Mouse (Mus musculus) MEL (cell line): ENCODE measurements at regions not wholly inside any gene's neighbourhood (a gene's known extent, or its start where the extent isn't known, plus 50 kb on each side); places are given as distances from the start of the nearest gene placed in this dataset.

Source experiments
- DNase-seq: peaks from one replicate; pipeline ENCODE4 v3.0.0; 2011; ENCODE audit warnings: low read depth, low spot score
- H3K27ac ChIP-seq: 2 replicates; pipeline ENCODE4 v1.5.1; 2012; ENCODE audit warnings: low read depth, mild to moderate bottlenecking, control low read depth, low read length, moderate library complexity; ENCODE audit not compliant: control insufficient read depth
- H3K27me3 ChIP-seq, 2 experiments: fragments of 150-350 bp in 1 of 2; sonication (generic) in 1 of 2; 2 replicates each; pipeline ENCODE4 v1.6.1; 2012; ENCODE audit warnings: low read length in 2 of 2, mild to moderate bottlenecking in 2 of 2, improper control_type of control experiment in 1 of 2, moderate library complexity in 1 of 2; ENCODE audit not compliant: insufficient read depth in 2 of 2, control insufficient read depth in 1 of 2
- H3K36me3 ChIP-seq, 2 experiments: 2 replicates each; pipeline ENCODE4 v1.6.1; 2012 to 2014; ENCODE audit warnings: low read length in 2 of 2, improper control_type of control experiment in 1 of 2, inconsistent platforms in 1 of 2, mild to moderate bottlenecking in 1 of 2; ENCODE audit not compliant: insufficient read depth in 2 of 2, control insufficient read depth in 1 of 2
- H3K4me1 ChIP-seq, 2 experiments: fragments of 150-350 bp in 1 of 2; sonication (generic) in 1 of 2; 2 replicates each; pipeline ENCODE4 v1.6.1; 2012; ENCODE audit warnings: low read length in 2 of 2, improper control_type of control experiment in 1 of 2, mild to moderate bottlenecking in 1 of 2; ENCODE audit not compliant: insufficient read depth in 2 of 2, control insufficient read depth in 1 of 2
- H3K4me3 ChIP-seq, 2 experiments: fragments of 150-350 bp in 1 of 2; sonication (generic) in 1 of 2; 2 replicates each; pipeline ENCODE4 v1.5.1; 2012; ENCODE audit warnings: low read depth in 2 of 2, low read length in 2 of 2, mild to moderate bottlenecking in 2 of 2, moderate library complexity in 2 of 2, control low read depth in 1 of 2, improper control_type of control experiment in 1 of 2; ENCODE audit not compliant: control insufficient read depth in 1 of 2, insufficient read depth in 1 of 2
- H3K79me2 ChIP-seq: 2 replicates; pipeline ENCODE4 v1.6.1; 2012; ENCODE audit warnings: mild to moderate bottlenecking, low read length, moderate library complexity; ENCODE audit not compliant: control insufficient read depth, poor library complexity, insufficient read depth
- H3K9ac ChIP-seq: 2 replicates; pipeline ENCODE4 v1.6.1; 2012; ENCODE audit warnings: low read depth, mild to moderate bottlenecking, control low read depth, low read length, moderate library complexity; ENCODE audit not compliant: control insufficient read depth, poor library complexity, severe bottlenecking
- H3K9me3 ChIP-seq: fragments of 150-350 bp; sonication (generic); replicated peaks from 2 replicates; pipeline ENCODE4 v1.6.1; 2012; ENCODE audit warnings: mild to moderate bottlenecking, low read length, improper control_type of control experiment, moderate library complexity; ENCODE audit not compliant: insufficient read depth
- BHLHE40 ChIP-seq: IDR thresholded peaks from 2 replicates; pipeline ENCODE4 v1.6.1; 2012; ENCODE audit warnings: low read depth, mild to moderate bottlenecking, inconsistent platforms, low read length, improper control_type of control experiment, borderline replicate concordance
- CHD1 ChIP-seq: IDR thresholded peaks from 2 replicates; pipeline ENCODE4 v1.6.1; 2012; ENCODE audit warnings: low read depth, mild to moderate bottlenecking, inconsistent platforms, low read length, improper control_type of control experiment
- CHD2 ChIP-seq: IDR thresholded peaks from 2 replicates; pipeline ENCODE4 v1.6.1; 2011; ENCODE audit warnings: low read length, improper control_type of control experiment
- ELF1 ChIP-seq: IDR thresholded peaks from 2 replicates; pipeline ENCODE4 v1.6.1; 2014; ENCODE audit warnings: low read depth, mild to moderate bottlenecking, inconsistent platforms, low read length, improper control_type of control experiment, moderate library complexity
- GABPA ChIP-seq: IDR thresholded peaks from 2 replicates; pipeline ENCODE4 v1.6.1; 2012; ENCODE audit warnings: low read depth, mild to moderate bottlenecking, inconsistent platforms, low read length, improper control_type of control experiment, moderate library complexity
- GATA1 ChIP-seq: IDR thresholded peaks from 2 replicates; pipeline ENCODE4 v1.6.1; 2011; ENCODE audit warnings: low read depth, low read length, improper control_type of control experiment
- HCFC1 ChIP-seq: IDR thresholded peaks from 2 replicates; pipeline ENCODE4 v1.6.1; 2012; ENCODE audit warnings: low read depth, mild to moderate bottlenecking, inconsistent platforms, low read length, improper control_type of control experiment, moderate library complexity
- MAFK ChIP-seq: IDR thresholded peaks from 2 replicates; pipeline ENCODE4 v1.6.1; 2011; ENCODE audit warnings: low read depth, mild to moderate bottlenecking, low read length, improper control_type of control experiment, borderline replicate concordance
- MAX ChIP-seq: IDR thresholded peaks from 2 replicates; pipeline ENCODE4 v1.6.1; 2011; ENCODE audit warnings: low read length, improper control_type of control experiment
- MYB ChIP-seq: IDR thresholded peaks from 2 replicates; pipeline ENCODE4 v1.6.1; 2011; ENCODE audit warnings: mild to moderate bottlenecking, low read depth, low read length, improper control_type of control experiment
- NELFE ChIP-seq: IDR thresholded peaks from 2 replicates; pipeline ENCODE4 v1.6.1; 2011; ENCODE audit warnings: low read depth, low read length, improper control_type of control experiment
- NRF1 ChIP-seq: IDR thresholded peaks from 2 replicates; pipeline ENCODE4 v1.6.1; 2014; ENCODE audit warnings: low read depth, mild to moderate bottlenecking, inconsistent platforms, low read length, improper control_type of control experiment, moderate library complexity; ENCODE audit not compliant: poor library complexity, insufficient read depth, severe bottlenecking
- POLR2AphosphoS2 ChIP-seq: IDR thresholded peaks from 2 replicates; pipeline ENCODE4 v1.6.1; 2011; ENCODE audit warnings: low read length, improper control_type of control experiment
- POLR2AphosphoS5 ChIP-seq: IDR thresholded peaks from 2 replicates; pipeline ENCODE4 v1.6.1; 2012; ENCODE audit warnings: low read depth, borderline replicate concordance, mild to moderate bottlenecking, inconsistent platforms, low read length, moderate library complexity, mixed read lengths
- SMC3 ChIP-seq: IDR thresholded peaks from 2 replicates; pipeline ENCODE4 v1.6.1; 2011; ENCODE audit warnings: low read depth, low read length, improper control_type of control experiment
- TBP ChIP-seq: IDR thresholded peaks from 2 replicates; pipeline ENCODE4 v1.8.0; 2011; ENCODE audit warnings: low read depth, low read length, improper control_type of control experiment
- UBTF ChIP-seq: IDR thresholded peaks from 2 replicates; pipeline ENCODE4 v1.6.1; 2012; ENCODE audit warnings: low read depth, mild to moderate bottlenecking, inconsistent platforms, low read length, improper control_type of control experiment, moderate library complexity, borderline replicate concordance; ENCODE audit not compliant: insufficient read depth
- USF2 ChIP-seq, 2 experiments: IDR thresholded peaks; 2 replicates each; pipeline ENCODE4 v1.6.1; 2011 to 2012; ENCODE audit warnings: improper control_type of control experiment in 2 of 2, low read length in 2 of 2, borderline replicate concordance in 1 of 2, inconsistent platforms in 1 of 2, low read depth in 1 of 2, mild to moderate bottlenecking in 1 of 2; ENCODE audit not compliant: insufficient read depth in 1 of 2

GRCm38 (mm10) chr4:4199309-4199708 is 122.0 kb upstream of the Sdr16c6 start:
- Histone ChIP-seq H3K4me1 (no peaks in the 10 kb centered on the region), H3K9ac (no peak overlapping the region), H3K79me2 (no peaks in the 10 kb centered on the region), H3K36me3 (no peaks in the 10 kb centered on the region), H3K27ac (no peak overlapping the region), H3K9me3 (no peaks in the 10 kb centered on the region), H3K4me3 (no peak overlapping the region), H3K27me3 (no peaks in the 10 kb centered on the region)
- no peak for DNase-seq
- TF ChIP-seq MAX (no peak), CHD1 (no peak), ELF1 (no peak), SMC3 (no peak), MAFK (no peak), TBP (no peak), BHLHE40 (no peak), NELFE (no peak), MYB (no peak), NRF1 (no peak), UBTF (no peak), POLR2AphosphoS2 (no peak)

DNA sequence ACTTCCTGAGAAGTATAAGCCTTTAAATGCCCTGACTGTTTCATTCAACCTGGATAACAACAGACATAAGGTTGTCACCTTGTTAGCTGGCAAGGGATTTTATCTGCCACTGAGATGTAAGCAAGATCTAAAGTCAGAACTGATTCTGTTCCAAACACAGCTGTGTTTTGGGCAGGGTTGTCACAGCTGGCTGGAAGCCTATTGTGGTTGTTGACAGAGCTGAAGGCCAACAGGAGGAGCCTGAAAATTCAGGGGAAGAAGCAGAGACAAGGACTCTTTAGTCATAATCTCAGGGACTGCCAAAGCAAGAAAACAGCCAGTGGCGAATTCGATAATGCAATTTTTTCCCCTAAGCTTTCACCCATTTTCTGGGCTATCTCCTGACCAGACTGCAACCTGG is 118.5 kb upstream of the Sdr16c6 start:
- H3K4me1 ChIP-seq = no peaks in the 10 kb centered on the region
- no peaks in the 10 kb centered on the region for H3K36me3 ChIP-seq
- H3K79me2 ChIP-seq = no peaks in the 10 kb centered on the region
- TF ChIP-seq USF2 (IDR thresholded peaks at IDR 0.05; ENCODE audit: borderline replicate concordance in 1 of 2, insufficient read depth in 1 of 2, low read depth in 1 of 2, low read length in 2 of 2) = no peak
- no peak for TF ChIP-seq GATA1
- TF ChIP-seq CHD1 = no peak
- TF ChIP-seq CHD2 = no peak
- TF ChIP-seq GABPA = no peak
- TF ChIP-seq POLR2AphosphoS5 = no peak
- TF ChIP-seq, all 39 proteins: peak for 0
- Histone ChIP-seq H3K27ac (no peak overlapping the region), H3K9me3 (no peaks in the 10 kb centered on the region), H3K4me3 (no peak overlapping the region), H3K9ac (no peak overlapping the region), H3K27me3 (no peaks in the 10 kb centered on the region)
- DNase-seq = no peak

DNA sequence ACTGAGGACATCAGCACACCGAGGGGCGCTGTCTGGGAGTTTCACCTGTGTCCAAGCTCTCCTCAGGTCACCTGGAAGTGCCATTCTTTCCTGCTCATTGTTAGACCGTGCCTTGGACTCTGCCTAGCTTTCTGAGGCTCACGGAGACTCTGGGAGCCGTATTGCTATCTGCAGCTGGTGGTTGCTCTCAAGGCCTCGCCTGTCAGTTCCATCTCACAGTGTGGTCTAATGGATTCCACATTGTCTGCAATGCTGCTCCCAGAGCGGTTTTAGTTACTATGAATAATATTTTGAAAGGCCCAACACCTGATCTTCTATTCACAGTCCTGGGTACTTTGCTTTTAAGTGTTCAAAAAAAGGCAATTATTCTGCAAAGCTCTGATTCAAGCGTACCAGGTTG is 117.9 kb upstream of the Sdr16c6 start:
- no peak for TF ChIP-seq HCFC1
- Histone ChIP-seq H3K9ac (no peak overlapping the region), H3K27me3 (no peaks in the 10 kb centered on the region), H3K4me3 (no peak overlapping the region), H3K4me1 (no peaks in the 10 kb centered on the region), H3K79me2 (no peaks in the 10 kb centered on the region), H3K9me3 (no peaks in the 10 kb centered on the region), H3K36me3 (no peaks in the 10 kb centered on the region), H3K27ac (no peak overlapping the region)
- DNase-seq = no peak
